Mouse (Mus musculus) kidney, embryonic 15.5 days (tissue): ENCODE measurements around the gene Pspn. TPM values are rescaled to one million over a fixed set of nuclear protein-coding genes. Genes with fewer than 3 reads are reported as not detected.

Experiments
- ATAC-seq: fragments of 200-750 bp; cut with Nextera tagmentation; replicated peaks from 2 replicates; pipeline ENCODE4 v1.8.0; 2017; ENCODE audit warnings: moderate TSS enrichment; ENCODE audit not compliant: low FRiP score
- H3K27ac ChIP-seq: fragments of 300-500 bp; sonication (generic); 2 replicates; pipeline ENCODE4 v1.5.1; 2015; ENCODE audit warnings: mild to moderate bottlenecking, inconsistent platforms
- H3K27me3 ChIP-seq: fragments of 300-500 bp; sonication (generic); 2 replicates; pipeline ENCODE4 v1.6.1; 2015; ENCODE audit warnings: inconsistent platforms
- H3K36me3 ChIP-seq: fragments of 300-500 bp; sonication (generic); 2 replicates; pipeline ENCODE4 v1.6.1; 2015; ENCODE audit warnings: inconsistent platforms
- H3K4me1 ChIP-seq: fragments of 300-500 bp; sonication (generic); 2 replicates; pipeline ENCODE4 v1.6.1; 2015; ENCODE audit warnings: inconsistent platforms
- H3K4me2 ChIP-seq: fragments of 300-500 bp; sonication (generic); 2 replicates; pipeline ENCODE4 v1.6.1; 2015; ENCODE audit warnings: moderate library complexity, mild to moderate bottlenecking, inconsistent platforms
- H3K4me3 ChIP-seq: fragments of 300-500 bp; sonication (generic); replicated peaks from 2 replicates; pipeline ENCODE4 v1.5.1; 2015; ENCODE audit warnings: mild to moderate bottlenecking, inconsistent platforms
- H3K9ac ChIP-seq: fragments of 300-500 bp; sonication (generic); 2 replicates; pipeline ENCODE4 v1.6.1; 2015; ENCODE audit warnings: mild to moderate bottlenecking, inconsistent platforms
- H3K9me3 ChIP-seq: fragments of 300-500 bp; sonication (generic); replicated peaks from 2 replicates; pipeline ENCODE4 v1.6.1; 2016; ENCODE audit warnings: inconsistent platforms
- WGBS: fragments of 180-500 bp; shearing (Covaris S2); methylation state at CpG from one replicate; pipeline ENCODE4 v1.1.7; 2015; ENCODE audit warnings: mixed read lengths; 5-methylcytosine and 5-hydroxymethylcytosine counted together
- polyA plus RNA-seq: library from polyadenylated mRNA; unstranded; fragments of >200 nt; fragmentation: Nextera tagmentation; extraction: Ambion mirVana; gene quantifications from 2 replicates; pipeline ENCODE4 v1.2.1, GENCODE M21; 2015

Gene Pspn
- polyA plus RNA-seq, 1 experiment from 2014 or later, result 0.87 TPM

DNA sequence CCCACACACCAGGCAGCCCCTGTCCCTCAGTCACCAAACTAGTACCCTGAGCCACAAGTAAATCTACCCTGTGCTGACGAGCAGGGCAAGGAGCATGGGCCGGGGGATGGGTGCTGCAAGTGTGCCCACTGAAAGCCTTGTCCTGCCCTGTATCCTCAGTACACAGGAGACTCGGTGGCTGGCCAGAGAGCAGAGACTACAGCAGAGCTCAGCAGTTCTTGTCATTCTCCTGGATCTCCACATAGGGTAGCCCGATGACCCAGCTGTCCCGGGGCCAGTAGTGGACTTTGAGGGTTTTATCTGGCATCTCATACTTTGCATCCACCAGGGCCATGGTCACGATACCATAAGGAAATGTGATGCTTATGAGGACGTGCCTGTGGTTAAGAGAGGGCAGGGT is 44.9 kb downstream of the Pspn start:
- Histone ChIP-seq H3K4me2 (no peak overlapping the region), H3K4me1 (0 out of 2 replicates have a peak, but pooled peaks cover 4% of the 10 kb centered on the region), H3K9me3 (no peaks in the 10 kb centered on the region), H3K9ac (no peak overlapping the region), H3K27ac (no peak overlapping the region), H3K36me3 (no peaks in the 10 kb centered on the region), H3K27me3 (no peaks in the 10 kb centered on the region), H3K4me3 (no peak overlapping the region)
- no peak for ATAC-seq
- WGBS, result 75% methylated on average over 7 of the region's 7 CpGs

GRCm38 (mm10) chr17:56952639-56953038 is 47.2 kb downstream of the Pspn start:
- no peaks in the 10 kb centered on the region for H3K4me1 ChIP-seq
- WGBS, result 73% methylated on average over 1 of the region's 1 CpGs
- no peaks in the 10 kb centered on the region for H3K9me3 ChIP-seq
- no peak for ATAC-seq
- H3K4me2 ChIP-seq, result no peak overlapping the region
- no peaks in the 10 kb centered on the region for H3K36me3 ChIP-seq
- H3K9ac ChIP-seq, result no peak overlapping the region
- no peak overlapping the region for H3K4me3 ChIP-seq
- no peak overlapping the region for H3K27ac ChIP-seq
- no peaks in the 10 kb centered on the region for H3K27me3 ChIP-seq

DNA sequence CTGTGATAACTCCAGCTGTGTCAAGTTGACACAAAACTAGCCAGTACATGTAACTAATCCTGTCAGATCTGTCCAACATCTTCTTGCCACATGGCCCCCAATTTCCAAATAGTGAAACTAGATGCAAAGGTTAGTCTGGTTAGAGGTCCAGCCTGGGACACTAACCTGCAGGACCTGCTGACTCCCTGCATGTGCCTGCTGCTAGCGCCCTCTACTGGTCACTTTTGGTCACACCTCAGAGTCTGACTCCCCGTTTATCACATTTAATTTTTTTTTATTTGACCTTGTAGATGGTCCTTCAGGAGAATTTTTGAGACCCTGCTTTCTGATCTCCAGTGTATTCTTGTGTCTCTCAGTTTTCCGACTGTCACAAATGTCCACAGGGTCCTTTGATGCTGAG is 48.9 kb downstream of the Pspn start:
- Histone ChIP-seq H3K27me3 (no peaks in the 10 kb centered on the region), H3K9me3 (no peaks in the 10 kb centered on the region), H3K4me3 (no peak overlapping the region), H3K4me2 (no peak overlapping the region), H3K36me3 (no peaks in the 10 kb centered on the region), H3K4me1 (no peaks in the 10 kb centered on the region), H3K27ac (no peak overlapping the region), H3K9ac (no peak overlapping the region)
- 11% methylated on average over 3 of the region's 3 CpGs for WGBS
- ATAC-seq, result no peak

Other genes with a start within 250 kb of the Pspn start
- gene Nrtn, start 242.5 kb downstream of the Pspn start, polyA plus RNA-seq, result 6.5 and 7.1 TPM in 2 replicates
- gene Dus3l, start 235.3 kb downstream of the Pspn start, polyA plus RNA-seq, result 46.5 and 54.6 TPM in 2 replicates
- 1.7 and 1.8 TPM in 2 replicates for gene Prr22, start 229.8 kb downstream of the Pspn start, polyA plus RNA-seq
- gene Rfx2, start 169.0 kb downstream of the Pspn start, polyA plus RNA-seq, result 3.7 and 4.1 TPM in 2 replicates
- not detected in 2 replicates for gene Acsbg2, start 125.6 kb downstream of the Pspn start, polyA plus RNA-seq
- gene 1700061G19Rik, start 124.5 kb downstream of the Pspn start, polyA plus RNA-seq, result 0.27 and 0.30 TPM in 2 replicates
- gene Mllt1, start 64.6 kb downstream of the Pspn start, polyA plus RNA-seq, result 54.6 and 57.8 TPM in 2 replicates
- gene Acer1, start 17.9 kb downstream of the Pspn start, polyA plus RNA-seq, result 0.15 TPM in 1 of 2 replicates, not detected in the other
- gene Clpp, start 9.7 kb downstream of the Pspn start, polyA plus RNA-seq, result 150 and 165 TPM in 2 replicates
- gene Alkbh7, start 2.7 kb downstream of the Pspn start, polyA plus RNA-seq, result 55.3 and 56.7 TPM in 2 replicates
- 64.0 and 70.3 TPM in 2 replicates for gene Gtf2f1, start 11.3 kb upstream of the Pspn start, polyA plus RNA-seq
- gene Gm17949, start 11.5 kb upstream of the Pspn start, polyA plus RNA-seq, result 0.30 and 0.37 TPM in 2 replicates
- gene Khsrp, start 31.5 kb upstream of the Pspn start, polyA plus RNA-seq, result 46.1 TPM in 2 replicates
- 0.26 TPM in 1 of 2 replicates, not detected in the other for gene Slc25a41, start 41.6 kb upstream of the Pspn start, polyA plus RNA-seq
- 49.9 and 52.7 TPM in 2 replicates for gene Crb3, start 59.1 kb upstream of the Pspn start, polyA plus RNA-seq
- gene Slc25a23, start 59.8 kb upstream of the Pspn start, polyA plus RNA-seq, result 11.4 and 12.9 TPM in 2 replicates
- gene Dennd1c, start 78.5 kb upstream of the Pspn start, polyA plus RNA-seq, result 4.7 and 6.0 TPM in 2 replicates
- gene Tubb4a, start 87.8 kb upstream of the Pspn start, polyA plus RNA-seq, result 23.6 and 29.4 TPM in 2 replicates
- 10.2 and 10.4 TPM in 2 replicates for gene Tnfsf9, start 105.3 kb upstream of the Pspn start, polyA plus RNA-seq
- 0.38 TPM in 1 of 2 replicates, not detected in the other for gene Cd70, start 149.8 kb upstream of the Pspn start, polyA plus RNA-seq
- 0.08 TPM in 1 of 2 replicates, not detected in the other for gene Tnfsf14, start 194.2 kb upstream of the Pspn start, polyA plus RNA-seq
- 2.3 and 5.4 TPM in 2 replicates for gene C3, start 228.1 kb upstream of the Pspn start, polyA plus RNA-seq
- 35.6 and 39.5 TPM in 2 replicates for gene Gpr108, start 248.4 kb upstream of the Pspn start, polyA plus RNA-seq
- 44.5 and 47.5 TPM in 2 replicates for gene Trip10, start 249.4 kb upstream of the Pspn start, polyA plus RNA-seq